Mouse (Mus musculus): ENCODE results near the gene Samd4b.

GRCm38 (mm10) chr7:28395425-28395824, 202.5 kb downstream of the Samd4b start:
- TF ChIP-seq CTCF (IDR thresholded peaks at IDR 0.05; ENCODE audit: low read depth, low read length) (no peak), GATA1 (IDR thresholded peaks at IDR 0.05; ENCODE audit: borderline replicate concordance, low read length) (no peak), TAL1 (conservative IDR thresholded peaks at IDR 0.05; ENCODE audit: low read depth, low read length) (no peak), GATA2 (IDR thresholded peaks at IDR 0.05; ENCODE audit: borderline replicate concordance, low read depth, low read length) (no peak)
